Mouse (Mus musculus) embryonic facial prominence, embryonic 14.5 days (tissue): ENCODE data around the gene Cdhr3. TPM values are rescaled to one million over a fixed set of nuclear protein-coding genes. Genes with fewer than 3 reads are reported as not detected.

Experiments
- ATAC-seq: fragments of 200-750 bp; cut with Nextera tagmentation; 2 replicates; pipeline ENCODE4 v1.8.0; 2017; ENCODE audit warnings: low read depth, moderate number of reproducible peaks, moderate TSS enrichment
- DNase-seq: peaks from one replicate; pipeline ENCODE4 v3.0.0-alpha.2; 2015; ENCODE audit warnings: low spot score
- H3K27ac ChIP-seq: fragments of 300-500 bp; sonication (generic); replicated peaks from 2 replicates; pipeline ENCODE4 v1.5.1; 2014; ENCODE audit warnings: low read depth, mild to moderate bottlenecking, low read length, moderate library complexity
- H3K27me3 ChIP-seq: fragments of 300-500 bp; sonication (generic); replicated peaks from 2 replicates; pipeline ENCODE4 v1.6.1; 2014; ENCODE audit warnings: low read length; ENCODE audit not compliant: control insufficient read depth, insufficient read depth
- H3K36me3 ChIP-seq: fragments of 300-500 bp; sonication (generic); 2 replicates; pipeline ENCODE4 v1.6.1; 2014; ENCODE audit warnings: low read length, mixed read lengths; ENCODE audit not compliant: control insufficient read depth, insufficient read depth
- H3K4me1 ChIP-seq: fragments of 300-500 bp; sonication (generic); 2 replicates; pipeline ENCODE4 v1.6.1; 2014; ENCODE audit warnings: antibody characterized with exemption, low read length; ENCODE audit not compliant: control insufficient read depth, insufficient read depth
- H3K4me2 ChIP-seq: fragments of 300-500 bp; sonication (generic); 2 replicates; pipeline ENCODE4 v1.6.1; 2014; ENCODE audit warnings: low read depth, mild to moderate bottlenecking, low read length, moderate library complexity, mixed read lengths
- H3K4me3 ChIP-seq: fragments of 300-500 bp; sonication (generic); 2 replicates; pipeline ENCODE4 v1.5.1; 2014; ENCODE audit warnings: low read depth, mild to moderate bottlenecking, low read length
- H3K9ac ChIP-seq: fragments of 300-500 bp; sonication (generic); 2 replicates; pipeline ENCODE4 v1.6.1; 2014; ENCODE audit warnings: low read depth, mild to moderate bottlenecking, low read length, moderate library complexity, mixed read lengths
- H3K9me3 ChIP-seq: fragments of 300-500 bp; sonication (generic); 2 replicates; pipeline ENCODE4 v1.6.1; 2016; ENCODE audit warnings: low read length; ENCODE audit not compliant: control insufficient read depth
- WGBS: fragments of 180-500 bp; shearing (Covaris S2); extraction: QIAGEN DNeasy Blood & Tissue Kit; methylation state at CpG from one replicate; pipeline ENCODE4 v1.1.7; 2014; 5-methylcytosine and 5-hydroxymethylcytosine counted together
- polyA plus RNA-seq: library from polyadenylated mRNA; unstranded; fragments of >200 nt; fragmentation: Nextera tagmentation; extraction: Ambion mirVana; gene quantifications from 2 replicates; pipeline ENCODE4 v1.2.1, GENCODE M21; 2014

Gene Cdhr3
- polyA plus RNA-seq, result 1.5 and 1.6 TPM in 2 replicates

DNA sequence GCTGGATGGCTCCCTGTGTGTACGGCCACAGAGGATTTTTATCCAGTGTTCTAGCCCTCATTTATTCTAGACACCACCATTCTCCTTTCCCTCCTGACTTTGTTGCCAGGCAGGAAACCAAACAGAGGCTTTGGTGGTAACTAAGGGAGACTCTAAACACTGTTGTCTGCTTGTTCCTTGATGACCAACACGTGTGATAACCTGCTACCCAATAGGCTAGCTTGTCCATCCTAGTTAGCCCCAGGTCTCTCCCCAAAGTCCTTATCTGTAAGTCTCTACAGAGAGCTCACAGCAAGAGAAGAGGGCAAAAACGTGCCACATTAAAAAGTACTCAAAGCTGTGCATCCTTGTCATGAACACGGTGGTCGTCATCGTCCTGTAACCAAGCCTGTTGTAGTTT lies at the start of gene Cdhr3:
TSS of gene Cdhr3 (minus strand) at position 101 of the 400 bp plus-strand sequence.
- no peak for DNase-seq
- Histone ChIP-seq H3K9ac (no peak within 1 kb of the TSS), H3K27ac (no peak within 1 kb of the TSS), H3K27me3 (no peaks in the 10 kb centered on the region), H3K36me3 (no peaks in the 10 kb centered on the region), H3K4me2 (no peak within 1 kb of the TSS), H3K4me3 (no peak within 1 kb of the TSS), H3K4me1 (no peaks in the 10 kb centered on the region), H3K9me3 (no peaks in the 10 kb centered on the region)
- no peak for ATAC-seq
- 86% methylated on average over 6 of the region's 6 CpGs for WGBS

DNA sequence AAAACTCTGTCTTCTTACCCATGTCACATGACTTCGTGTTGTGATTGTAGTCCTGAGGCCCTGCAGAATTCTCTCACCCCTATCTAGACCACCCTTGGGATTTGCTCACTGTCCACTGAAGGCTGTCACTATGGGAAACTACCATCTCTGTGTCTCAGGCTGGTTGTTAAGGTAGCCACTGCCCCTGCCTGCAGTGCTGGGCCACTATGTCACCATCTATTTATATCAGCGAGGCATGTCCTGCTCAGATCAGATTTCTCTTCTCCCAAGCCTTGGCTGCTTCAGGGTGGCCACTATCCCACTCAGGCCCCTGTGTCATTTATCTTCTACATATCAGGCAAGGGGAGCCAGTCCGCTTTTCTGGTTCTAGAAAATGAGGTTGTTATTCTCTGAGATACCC lies 46.4 kb upstream of the Cdhr3 start:
- Histone ChIP-seq H3K4me3 (no peak overlapping the region), H3K36me3 (no peaks in the 10 kb centered on the region), H3K27me3 (no peaks in the 10 kb centered on the region), H3K4me1 (no peaks in the 10 kb centered on the region), H3K9me3 (no peaks in the 10 kb centered on the region), H3K4me2 (no peak overlapping the region), H3K9ac (no peak overlapping the region), H3K27ac (no peak overlapping the region)
- 76% methylated on average over 3 of the region's 3 CpGs for WGBS
- peak; percentile 57; the same call in 1 of the 2 replicates for ATAC-seq
- DNase-seq, result no peak

DNA sequence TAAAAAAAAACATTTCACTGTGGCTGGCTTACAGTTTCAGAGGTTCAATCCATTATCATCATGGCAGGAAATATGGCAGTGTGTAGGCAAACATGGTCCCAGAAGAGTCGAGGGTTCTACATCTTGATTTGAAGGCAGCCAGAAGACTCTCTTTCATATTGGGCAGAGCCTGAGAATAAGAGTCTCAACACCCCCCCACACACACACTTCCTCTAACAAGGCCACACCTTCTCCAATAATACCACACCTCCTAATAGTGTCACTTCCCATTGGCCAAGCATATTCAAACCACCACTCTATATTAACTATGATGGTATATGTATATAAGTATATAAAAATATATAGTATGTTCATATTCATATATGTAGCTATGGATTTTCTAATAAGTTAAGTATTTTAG lies 45.2 kb upstream of the Cdhr3 start:
- H3K4me1 ChIP-seq, result no peaks in the 10 kb centered on the region
- H3K27me3 ChIP-seq, result no peaks in the 10 kb centered on the region
- ATAC-seq (no peak), DNase-seq (no peak)
- no peaks in the 10 kb centered on the region for H3K9me3 ChIP-seq
- no peaks in the 10 kb centered on the region for H3K36me3 ChIP-seq
- no peak overlapping the region for H3K4me3 ChIP-seq
- whole genome bisulfite sequencing, result 96% methylated on average over 1 of the region's 1 CpGs
- H3K9ac ChIP-seq, result no peak overlapping the region
- no peak overlapping the region for H3K27ac ChIP-seq
- H3K4me2 ChIP-seq, result no peak overlapping the region

DNA sequence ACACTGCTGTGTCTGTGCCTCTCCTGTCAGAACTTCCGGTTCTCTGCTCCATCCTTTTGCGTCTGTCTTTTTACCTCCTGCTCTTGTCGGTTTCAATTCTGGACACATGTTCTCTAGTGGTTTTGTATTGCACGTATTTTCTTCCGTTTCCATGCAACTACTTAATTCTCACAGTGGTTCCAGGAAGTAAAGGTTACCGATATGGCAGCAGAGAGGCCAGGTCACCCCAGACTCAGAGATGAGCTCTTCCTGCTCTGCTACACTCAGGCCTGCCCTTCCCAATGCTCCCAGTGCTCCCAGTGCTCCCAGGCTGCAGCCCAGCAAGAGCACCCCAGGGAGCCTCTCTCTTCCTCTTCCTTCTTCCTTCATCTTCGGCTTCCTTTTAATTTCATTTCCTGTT lies 39.1 kb upstream of the Cdhr3 start:
- H3K4me2 ChIP-seq, result no peak overlapping the region
- no peaks in the 10 kb centered on the region for H3K27me3 ChIP-seq
- WGBS, result 40% methylated on average over 7 of the region's 7 CpGs
- H3K36me3 ChIP-seq, result no peaks in the 10 kb centered on the region
- H3K27ac ChIP-seq, result no peak overlapping the region
- no peak overlapping the region for H3K4me3 ChIP-seq
- no peak for ATAC-seq
- H3K9me3 ChIP-seq, result no peaks in the 10 kb centered on the region
- H3K9ac ChIP-seq, result no peak overlapping the region
- peaks cover 10% of the 10 kb centered on the region; the same call in 1 of the 2 replicates for H3K4me1 ChIP-seq
- no peak for DNase-seq

DNA sequence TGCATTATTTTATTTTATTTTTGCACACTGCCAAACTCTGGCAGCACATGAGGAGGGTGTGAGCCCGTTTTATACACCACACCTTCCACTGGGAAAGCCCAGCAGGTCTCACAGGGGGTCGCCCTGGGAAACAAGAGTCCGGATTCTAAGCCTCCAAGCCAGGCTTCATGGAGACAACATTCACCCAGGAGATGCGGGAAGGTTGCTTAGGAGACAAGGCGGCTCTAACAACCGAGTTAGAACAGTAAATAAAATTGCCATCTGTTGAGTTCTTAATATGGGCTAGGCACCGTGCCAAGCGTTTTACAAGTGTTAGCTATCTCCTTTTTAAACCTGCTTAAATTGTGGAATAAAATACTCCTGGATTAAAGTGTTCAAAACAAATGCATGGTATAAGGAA lies 37.7 kb upstream of the Cdhr3 start:
- Histone ChIP-seq H3K36me3 (no peaks in the 10 kb centered on the region), H3K27ac (no peak overlapping the region), H3K9me3 (no peaks in the 10 kb centered on the region), H3K4me2 (no peak overlapping the region), H3K9ac (no peak overlapping the region), H3K4me1 (peaks cover 10% of the 10 kb centered on the region; the same call in 1 of the 2 replicates), H3K27me3 (no peaks in the 10 kb centered on the region), H3K4me3 (no peak overlapping the region)
- DNase-seq (peak; percentile 66), ATAC-seq (no peak; the same call in 1 of the 2 replicates)
- WGBS, result 39% methylated on average over 8 of the region's 8 CpGs

DNA sequence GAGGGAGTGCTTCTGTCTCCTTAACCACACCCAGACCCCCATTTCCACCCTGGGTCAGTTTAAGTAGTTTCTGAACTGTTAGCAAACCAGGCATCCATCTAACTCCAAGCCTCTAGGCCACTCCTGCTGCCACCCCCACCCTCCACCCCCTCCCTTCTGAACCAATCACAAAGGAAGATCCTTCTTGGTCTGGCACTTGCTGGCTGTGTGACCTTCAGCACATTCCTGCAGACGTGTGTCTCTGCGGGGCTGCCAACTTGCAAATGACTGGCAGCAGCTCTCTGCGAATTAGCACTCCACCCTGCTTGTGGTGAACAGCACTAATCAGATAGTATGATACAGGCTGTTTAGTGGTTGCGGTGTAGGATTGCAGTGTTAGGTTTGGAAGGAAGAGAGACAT lies 36.7 kb upstream of the Cdhr3 start:
- no peak overlapping the region for H3K4me3 ChIP-seq
- H3K4me1 ChIP-seq, result peaks cover 10% of the 10 kb centered on the region; the same call in 1 of the 2 replicates
- no peaks in the 10 kb centered on the region for H3K9me3 ChIP-seq
- no peak overlapping the region for H3K27ac ChIP-seq
- H3K27me3 ChIP-seq, result no peaks in the 10 kb centered on the region
- no peak overlapping the region for H3K4me2 ChIP-seq
- peak; percentile 50; the same call in 1 of the 2 replicates for ATAC-seq
- DNase-seq, result peak; percentile 67
- WGBS, result 10% methylated on average over 4 of the region's 4 CpGs
- no peaks in the 10 kb centered on the region for H3K36me3 ChIP-seq
- no peak overlapping the region for H3K9ac ChIP-seq

DNA sequence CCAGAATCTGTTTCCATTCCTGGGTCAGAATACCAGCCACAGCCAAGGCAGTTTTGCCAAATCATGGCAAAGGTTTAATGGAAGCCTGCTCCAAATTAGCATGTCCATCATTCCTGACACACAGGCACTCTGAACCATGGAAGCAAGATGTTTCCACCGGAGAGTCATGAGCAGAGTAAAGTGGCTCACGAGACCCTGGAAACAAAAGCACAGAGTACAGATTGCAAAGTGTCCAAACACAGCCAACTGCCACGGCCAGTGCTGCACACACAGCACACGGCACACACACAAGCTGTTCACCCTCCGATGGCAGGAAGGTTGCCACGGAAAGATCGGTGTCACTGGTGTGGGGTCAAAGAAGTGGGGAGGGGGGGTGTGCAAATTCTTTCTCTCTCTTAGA lies 36.0 kb upstream of the Cdhr3 start:
- Histone ChIP-seq H3K27ac (no peak overlapping the region), H3K9me3 (no peaks in the 10 kb centered on the region), H3K27me3 (no peaks in the 10 kb centered on the region), H3K4me3 (no peak overlapping the region), H3K36me3 (no peaks in the 10 kb centered on the region), H3K9ac (no peak overlapping the region), H3K4me2 (no peak overlapping the region), H3K4me1 (peaks cover 10% of the 10 kb centered on the region; the same call in 1 of the 2 replicates)
- WGBS, result 45% methylated on average over 7 of the region's 7 CpGs
- ATAC-seq (no peak), DNase-seq (no peak)

DNA sequence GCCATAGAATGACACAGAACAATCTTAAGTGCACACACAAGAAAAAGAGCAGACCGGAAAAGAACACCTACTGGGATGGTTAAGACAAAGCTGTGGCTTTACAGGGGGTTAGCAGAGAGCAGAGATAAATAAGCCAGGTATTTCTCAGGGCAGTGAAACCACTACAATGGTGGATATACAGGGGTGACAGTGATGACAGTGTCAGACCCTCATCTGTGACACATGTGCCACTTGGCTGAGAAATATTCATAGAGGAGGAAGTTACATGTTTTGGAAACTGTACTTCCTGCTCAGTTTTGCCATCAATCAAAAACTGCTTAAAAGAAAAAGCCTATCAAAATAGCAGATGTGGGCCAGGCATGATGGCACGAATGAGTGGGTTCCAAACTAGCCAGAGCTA lies 35.4 kb upstream of the Cdhr3 start:
- Histone ChIP-seq H3K4me1 (peaks cover 10% of the 10 kb centered on the region; the same call in 1 of the 2 replicates), H3K4me3 (no peak overlapping the region), H3K9me3 (no peaks in the 10 kb centered on the region), H3K9ac (no peak overlapping the region), H3K27me3 (no peaks in the 10 kb centered on the region), H3K4me2 (no peak overlapping the region), H3K27ac (no peak overlapping the region), H3K36me3 (no peaks in the 10 kb centered on the region)
- no peak for DNase-seq
- ATAC-seq, result no peak
- WGBS, result 75% methylated on average over 2 of the region's 2 CpGs

DNA sequence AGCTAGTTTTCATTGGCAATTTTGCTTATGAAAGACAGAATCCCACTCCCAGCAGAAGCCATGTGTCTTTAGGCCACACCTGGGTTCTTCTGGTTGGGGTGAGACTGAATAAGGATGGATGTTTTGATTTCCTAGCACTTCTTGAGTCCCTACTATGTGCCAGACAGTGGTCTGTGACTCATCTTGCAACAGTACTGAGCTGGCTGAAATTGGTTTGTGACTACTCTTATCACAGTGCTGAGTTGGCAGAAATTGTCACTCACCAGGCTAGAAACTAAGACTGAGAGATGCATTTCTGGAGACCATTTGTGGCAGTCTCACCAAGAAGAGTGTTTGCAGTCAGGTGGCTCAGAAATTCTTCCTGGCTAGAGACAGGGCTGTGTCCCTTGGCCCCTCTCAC lies 33.6 kb upstream of the Cdhr3 start:
- Histone ChIP-seq H3K27me3 (no peaks in the 10 kb centered on the region), H3K4me1 (peaks cover 10% of the 10 kb centered on the region; the same call in 1 of the 2 replicates)
- ATAC-seq, result no peak

More for the DNA sequence above, 33.6 kb upstream of the Cdhr3 start:
- no peak overlapping the region for H3K9ac ChIP-seq
- no peaks in the 10 kb centered on the region for H3K36me3 ChIP-seq
- no peak overlapping the region for H3K4me2 ChIP-seq
- no peak overlapping the region for H3K27ac ChIP-seq
- H3K9me3 ChIP-seq, result no peaks in the 10 kb centered on the region
- H3K4me3 ChIP-seq, result no peak overlapping the region
- no peak for DNase-seq
